Mouse (Mus musculus): ENCODE measurements around the gene Selenon.

Gene Selenon

DNA sequence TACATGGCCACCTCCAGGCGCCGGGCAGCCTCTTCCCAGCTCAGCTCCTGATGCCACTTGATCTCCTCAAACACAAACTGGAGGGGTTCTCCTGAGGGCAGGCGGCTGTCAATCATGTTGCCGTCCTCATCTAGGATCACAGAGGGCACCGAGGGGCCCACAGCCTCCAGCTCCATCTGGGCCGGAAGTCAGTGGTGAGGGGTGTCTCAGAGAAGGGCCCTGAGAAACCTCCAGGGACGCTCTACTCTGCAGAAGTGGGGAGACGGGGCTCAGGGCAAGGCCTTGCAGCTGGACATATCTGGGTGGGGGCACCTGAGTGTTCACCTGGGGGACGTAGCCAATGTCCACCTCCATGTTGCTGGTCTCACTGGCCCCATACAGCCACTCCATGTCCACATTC, 9.2 kb downstream of the Selenon start:
- DNase-seq: peak; percentile 30

GRCm38 (mm10) chr4:134538997-134539580, 12.9 kb downstream of the Selenon start:
- no peak for DNase-seq

DNA sequence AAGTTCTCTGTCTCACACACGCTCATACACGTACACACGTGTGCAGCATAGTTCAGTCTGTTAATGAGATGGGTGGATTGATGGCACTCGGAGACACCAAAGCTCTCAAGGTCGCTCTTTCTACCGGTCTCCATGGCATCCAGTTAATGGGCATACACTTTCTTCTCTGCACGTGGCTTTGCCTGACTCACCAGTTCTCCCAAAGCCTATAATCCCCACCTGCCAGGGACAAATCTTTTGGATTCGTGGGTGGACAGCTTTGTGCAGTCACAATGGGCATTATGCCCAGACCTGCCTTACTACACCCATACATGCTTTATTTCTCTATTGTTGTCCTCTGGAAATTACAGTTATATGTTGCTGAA, 16.2 kb downstream of the Selenon start:
- no peak for DNase-seq

DNA sequence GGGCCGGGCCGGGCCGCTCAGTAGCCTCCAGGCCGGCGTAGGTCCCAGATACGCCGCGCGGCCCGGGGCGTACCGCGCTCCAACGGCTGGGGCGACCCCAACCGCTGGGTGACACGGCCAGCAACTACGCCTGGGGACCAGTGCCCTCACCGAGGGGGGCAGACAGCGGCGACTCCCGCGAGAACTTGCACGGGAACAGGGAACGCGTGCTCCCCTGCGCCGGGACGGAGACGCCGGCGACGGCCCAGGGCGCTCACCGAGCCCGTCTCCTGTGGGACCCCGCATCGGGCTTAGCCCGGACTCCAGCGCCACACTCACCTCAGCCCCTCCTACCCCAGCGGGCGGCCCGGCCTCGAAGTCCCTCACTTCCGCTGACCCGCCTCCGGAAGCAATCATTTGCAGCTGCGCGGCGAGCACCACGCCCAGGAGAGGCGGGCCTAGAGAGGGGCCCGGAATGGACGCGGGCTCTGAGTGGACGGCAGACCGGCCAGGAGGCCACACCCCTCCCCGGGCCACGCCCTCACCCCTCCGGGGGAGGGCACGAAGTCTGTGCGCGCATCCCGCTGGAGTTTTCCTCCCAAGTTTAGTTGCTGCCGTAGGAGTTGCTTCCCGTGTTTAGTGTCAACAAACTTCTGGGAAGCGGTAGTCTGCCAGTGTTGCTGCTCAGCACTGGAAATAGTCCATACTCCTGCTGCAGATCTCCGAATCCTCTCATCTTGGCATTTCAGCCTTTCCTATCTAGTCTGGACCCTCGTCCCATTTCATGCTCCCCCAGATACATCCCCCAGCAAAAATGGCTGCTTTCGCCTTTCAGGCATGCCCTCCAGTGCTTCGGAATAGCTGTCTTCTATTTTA, 16.8 kb downstream of the Selenon start, which contains the start of gene Mtfr1l:
Gene Mtfr1l (minus strand): TSS at position 456 of the 855 bp plus-strand sequence.
- peak; percentile 97 for DNase-seq

- peak; percentile 88 for DNase-seq
Observed at GRCm38 (mm10) chr4:134534124-134534886, 17.7 kb downstream of the Selenon start.

DNA sequence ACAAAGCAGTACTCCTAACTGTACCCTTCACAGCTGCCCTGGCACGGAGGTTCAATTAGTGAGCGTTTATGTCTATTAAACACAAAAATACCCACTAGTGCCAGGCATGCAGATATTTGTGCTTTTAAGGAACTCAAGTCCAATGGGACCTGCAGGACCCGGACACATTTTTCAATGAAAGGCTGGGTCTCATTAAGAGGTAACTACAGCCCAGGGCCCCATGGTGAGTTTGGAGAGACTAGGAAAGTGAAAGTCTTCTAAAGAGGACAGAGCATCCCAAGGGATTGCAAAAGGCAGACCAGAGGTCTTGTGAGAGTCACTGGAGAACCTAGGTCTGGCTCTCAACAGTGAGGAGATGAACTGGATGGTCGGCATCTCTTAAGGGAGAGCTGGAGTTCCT, 18.5 kb downstream of the Selenon start:
- no peak for DNase-seq

DNA sequence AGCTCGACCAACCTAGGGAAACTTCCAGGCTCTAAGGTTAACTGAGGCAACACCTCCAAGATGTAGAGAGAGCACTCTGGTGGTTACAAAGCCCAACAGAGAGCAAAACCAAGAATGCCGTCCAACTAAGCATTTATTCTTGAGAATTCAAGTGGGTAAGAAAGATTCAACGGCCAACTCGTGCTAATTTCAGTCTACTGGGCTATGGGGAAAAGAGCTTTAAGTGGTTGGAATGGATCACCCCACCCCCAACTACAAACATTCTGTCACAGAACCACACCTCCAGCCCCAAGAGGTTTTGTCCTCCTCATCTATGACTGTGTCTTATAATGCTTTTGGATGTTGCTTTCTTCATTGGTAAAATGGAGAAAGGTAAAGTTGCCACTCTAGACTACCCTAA, 19.0 kb downstream of the Selenon start:
- DNase-seq: no peak

DNA sequence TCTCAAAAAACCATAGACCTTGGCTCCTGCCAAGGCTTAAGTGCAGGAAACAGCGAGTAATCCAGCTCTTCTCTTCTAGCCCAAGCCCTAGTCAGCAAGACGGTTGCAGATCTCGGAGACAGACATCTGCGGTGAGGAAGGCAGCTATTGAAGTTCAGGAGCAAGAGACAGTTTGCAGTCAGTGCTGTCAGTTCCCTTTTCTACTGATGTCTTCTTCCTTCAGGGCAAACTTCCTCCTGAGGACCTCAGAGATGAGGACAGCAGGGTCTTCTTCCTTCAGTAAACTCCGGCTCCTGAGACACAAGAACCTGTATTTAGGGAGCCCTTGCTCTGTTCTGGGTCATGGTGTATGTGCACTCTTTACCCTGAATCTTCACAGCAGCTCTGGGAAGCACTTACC, 25.7 kb downstream of the Selenon start:
- no peak for DNase-seq

DNA sequence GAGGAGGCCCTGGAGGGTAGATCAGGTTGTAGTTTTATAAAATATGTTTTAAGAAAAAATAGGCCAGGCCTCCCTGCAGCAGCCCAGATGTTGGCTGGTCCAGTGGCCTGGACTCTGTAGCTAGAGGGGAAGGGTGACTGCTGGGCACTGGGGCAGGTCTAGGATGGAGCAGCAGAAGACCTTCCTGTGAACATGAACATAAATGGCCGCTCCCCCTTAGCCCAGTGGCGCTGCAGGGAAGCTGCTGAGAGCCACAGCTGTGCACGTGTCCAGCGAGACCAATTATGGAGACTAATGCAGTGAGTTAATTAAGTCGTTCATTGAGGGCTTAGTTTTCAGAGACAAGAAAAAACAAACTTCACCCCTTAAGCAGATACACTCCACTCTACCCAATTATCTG, 26.2 kb downstream of the Selenon start:
- DNase-seq: no peak

- no peak for DNase-seq
Observed at GRCm38 (mm10) chr4:134523447-134523846, 28.5 kb downstream of the Selenon start.

DNA sequence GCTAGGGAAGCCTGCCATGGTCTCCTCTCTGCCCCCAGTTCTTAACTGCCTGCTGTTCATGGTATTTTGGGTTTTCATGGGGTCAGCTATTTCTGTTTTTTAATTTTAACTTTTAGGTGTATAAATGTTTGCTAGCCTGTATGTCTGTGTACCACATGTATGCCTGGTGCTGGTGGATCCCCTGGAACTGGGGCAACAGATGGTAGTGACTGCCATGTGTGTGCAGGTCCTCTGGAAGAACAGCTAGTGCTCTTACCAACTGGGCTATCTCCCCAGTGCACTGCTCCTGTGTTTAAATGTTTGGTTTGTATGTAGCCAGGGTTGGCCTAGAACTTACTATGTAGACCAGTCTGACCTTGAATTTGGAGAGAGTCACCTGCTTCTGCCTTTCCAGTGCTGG, 32.7 kb downstream of the Selenon start:
- no peak for DNase-seq

- no peak for DNase-seq
Observed at GRCm38 (mm10) chr4:134518541-134518940, 33.4 kb downstream of the Selenon start.

DNA sequence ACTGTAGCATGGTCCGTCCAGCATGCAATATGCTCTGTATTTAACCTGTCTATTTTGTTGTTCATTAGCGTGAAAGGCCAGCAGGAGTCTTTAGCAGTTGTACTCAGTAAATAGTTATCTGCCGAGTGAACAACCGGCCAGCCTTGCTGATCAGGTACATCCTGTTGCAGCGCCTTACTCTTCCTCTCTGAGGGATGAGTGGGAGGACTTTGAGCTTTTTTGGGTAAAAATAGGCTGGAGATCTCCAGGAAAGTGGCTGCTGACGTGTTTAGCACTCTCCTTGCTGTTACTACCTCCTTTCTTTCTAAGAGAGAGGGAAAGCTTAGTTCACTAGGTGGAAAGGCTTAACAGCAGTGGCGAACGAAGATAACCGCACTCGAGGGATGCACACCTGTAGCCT, 34.2 kb downstream of the Selenon start:
- DNase-seq: no peak

- DNase-seq: no peak
Observed at GRCm38 (mm10) chr4:134516981-134517380, 35.0 kb downstream of the Selenon start.

- DNase-seq: no peak
Observed at GRCm38 (mm10) chr4:134515614-134516013, 36.4 kb downstream of the Selenon start.

DNA sequence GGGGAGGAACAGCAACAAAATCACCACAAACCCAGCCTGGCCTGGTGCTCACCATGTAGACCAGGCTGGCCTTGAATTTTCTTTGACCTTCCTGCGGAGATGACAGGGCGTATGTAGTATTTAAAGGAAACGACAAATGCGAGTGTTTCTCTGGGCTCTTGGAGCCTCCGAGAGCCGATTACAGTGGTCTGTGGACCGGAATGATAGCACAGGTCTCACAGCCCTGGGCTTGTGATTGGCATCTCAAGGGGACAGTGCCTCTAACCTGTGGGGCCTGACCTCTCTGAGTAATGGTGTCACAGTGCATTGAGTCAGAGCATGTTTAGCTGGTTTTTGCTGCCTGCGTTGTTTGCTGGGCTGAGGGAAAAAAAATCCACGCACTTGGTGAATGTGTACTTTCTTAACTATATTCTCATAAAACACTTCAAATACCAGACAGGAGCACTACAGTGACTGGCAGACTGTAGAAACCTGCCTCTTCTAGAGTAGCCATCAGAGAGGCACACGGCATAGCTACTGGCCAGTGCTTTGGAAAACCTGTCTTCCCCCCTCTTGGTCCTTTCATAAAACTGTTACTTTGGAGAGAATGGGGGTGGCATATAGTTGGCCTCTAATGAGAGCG, 37.5 kb downstream of the Selenon start:
- DNase-seq: no peak

DNA sequence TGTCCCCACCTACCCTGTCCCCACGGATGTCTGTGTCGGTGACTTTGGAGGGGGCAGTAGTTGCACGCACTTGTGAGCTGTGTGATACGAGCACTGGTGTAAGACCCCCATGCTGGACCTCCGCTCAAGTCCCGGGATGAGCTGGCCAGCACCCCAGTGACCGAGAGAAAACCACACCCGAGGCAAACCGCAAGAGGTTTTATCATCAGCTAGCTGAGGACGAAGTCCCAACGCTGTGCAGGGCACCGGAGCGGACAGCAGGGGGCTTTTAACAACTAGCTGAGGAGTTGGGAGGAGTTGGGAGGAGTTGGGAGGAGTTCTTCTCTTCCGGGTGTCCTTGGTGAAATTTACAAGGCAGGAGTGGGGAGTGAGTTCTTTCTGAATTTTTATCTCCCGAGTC, 39.2 kb downstream of the Selenon start:
- DNase-seq: peak; percentile 53

DNA sequence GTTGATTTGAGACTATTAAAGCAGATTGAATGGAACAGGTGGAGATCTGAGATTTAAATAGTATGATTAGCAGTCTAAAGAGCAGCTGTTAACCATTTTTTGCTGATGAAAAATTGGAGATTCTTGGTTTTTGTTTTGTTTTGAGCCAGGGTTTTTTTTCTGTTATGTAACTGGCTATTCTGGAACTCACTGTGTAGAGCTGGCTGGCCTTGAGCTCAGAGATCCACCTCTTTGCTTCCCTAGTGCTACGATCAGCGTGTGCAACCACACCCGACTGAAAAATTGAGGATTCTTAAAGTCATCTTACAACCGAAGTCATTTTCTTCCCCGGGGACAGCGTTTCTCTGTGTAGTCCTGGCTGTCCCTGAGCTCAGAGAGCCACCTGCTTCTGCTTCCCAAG, 40.2 kb downstream of the Selenon start:
- DNase-seq: no peak

- peak; percentile 89 for DNase-seq
Observed at GRCm38 (mm10) chr4:134510845-134511411, 41.0 kb downstream of the Selenon start, which contains the start of gene Aunip. Aunip (plus strand) TSS chr4:134510999.

DNA sequence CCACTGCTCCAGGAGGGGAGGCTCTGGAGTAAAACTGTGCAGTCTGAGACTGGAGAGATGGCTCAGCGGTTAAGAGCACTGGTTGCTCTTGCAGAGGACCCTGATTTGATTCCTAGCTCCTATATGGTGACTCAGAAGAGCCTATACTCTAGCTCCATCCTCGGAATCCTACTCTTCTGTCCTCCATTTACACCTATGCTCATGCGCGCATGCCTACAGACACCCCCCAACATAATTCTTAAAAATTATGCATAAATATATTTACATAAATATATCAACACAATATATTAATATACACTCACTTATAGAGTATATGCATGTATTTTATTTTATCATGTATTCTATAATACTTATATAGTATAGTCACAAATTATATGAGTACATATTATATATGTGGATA, 41.6 kb downstream of the Selenon start:
- no peak for DNase-seq

GRCm38 (mm10) chr4:134506713-134507112, 45.3 kb downstream of the Selenon start:
- no peak for DNase-seq

DNA sequence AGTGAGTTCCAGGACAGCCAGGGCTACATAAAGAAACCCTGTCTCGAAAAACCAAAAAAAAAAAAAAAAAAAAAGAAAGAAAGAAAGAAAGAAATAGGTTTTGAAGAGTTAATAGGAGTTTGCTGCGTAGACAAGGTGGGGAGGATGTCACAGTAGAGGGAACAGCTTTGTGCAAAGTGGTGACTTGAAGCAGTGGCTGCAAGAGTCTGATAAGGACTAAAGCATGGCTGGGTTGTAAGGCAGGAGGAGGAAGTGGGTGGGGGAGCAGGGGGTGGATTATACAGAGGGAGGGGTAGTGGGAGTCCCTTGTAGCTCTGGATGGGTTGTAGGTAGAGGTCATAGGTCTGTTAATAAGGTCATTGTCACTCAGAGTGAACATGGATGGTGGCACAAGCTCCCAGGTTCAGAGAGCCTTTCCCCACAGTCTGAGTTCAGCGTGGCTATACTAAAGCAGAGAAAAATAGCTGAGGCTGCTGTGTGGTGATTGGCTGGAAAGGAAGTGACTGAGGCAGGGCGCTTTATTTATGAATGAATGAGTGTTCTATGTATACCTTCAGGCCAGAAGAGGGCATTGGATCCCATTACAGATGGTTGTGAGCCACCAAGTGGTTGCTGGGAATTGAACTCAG, 45.9 kb downstream of the Selenon start:
- no peak for DNase-seq
